Mouse (Mus musculus): Measurements from ENCODE around the gene Actg2.

GRCm38 (mm10) chr6:83473240-83473639 lies 62.8 kb downstream of the Actg2 start:
- TF ChIP-seq HCFC1 (IDR thresholded peaks at IDR 0.05; ENCODE audit: borderline replicate concordance, insufficient read depth, low read length), result no peak
- TF ChIP-seq MAFK (IDR thresholded peaks at IDR 0.05; ENCODE audit: insufficient read depth, low read depth, low read length), result no peak

All from ES-E14 (cell line).